Mouse (Mus musculus) 416B (cell line): ENCODE measurements at regions not wholly inside any gene's neighbourhood (a gene's known extent, or its start where the extent isn't known, plus 50 kb on each side); places are given as distances from the start of the nearest gene placed in this dataset.

Source experiments
- DNase-seq: peaks from one replicate; pipeline ENCODE4 v3.0.0; 2011; ENCODE audit warnings: low read depth

DNA sequence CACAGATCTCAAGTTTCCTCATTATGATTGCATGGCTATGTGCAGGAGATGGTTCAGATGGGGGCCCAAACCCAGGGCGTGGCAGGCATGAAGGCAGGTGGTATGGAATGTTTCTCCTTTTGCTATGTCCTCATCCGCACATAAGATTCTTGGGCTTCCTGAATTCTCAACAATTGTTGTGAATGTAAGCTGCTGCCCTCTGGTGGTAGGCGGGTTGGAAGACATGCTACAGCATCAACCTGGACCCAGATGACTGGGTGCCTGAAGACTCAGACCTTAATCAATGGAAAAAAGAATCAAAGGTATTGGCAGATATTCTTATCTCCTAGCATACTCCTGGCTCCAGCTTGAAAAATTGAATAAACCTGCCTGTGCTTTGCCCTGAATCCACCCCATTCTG lies 211.3 kb upstream of the Gm4985 start:
- peak; percentile 7 for DNase-seq

DNA sequence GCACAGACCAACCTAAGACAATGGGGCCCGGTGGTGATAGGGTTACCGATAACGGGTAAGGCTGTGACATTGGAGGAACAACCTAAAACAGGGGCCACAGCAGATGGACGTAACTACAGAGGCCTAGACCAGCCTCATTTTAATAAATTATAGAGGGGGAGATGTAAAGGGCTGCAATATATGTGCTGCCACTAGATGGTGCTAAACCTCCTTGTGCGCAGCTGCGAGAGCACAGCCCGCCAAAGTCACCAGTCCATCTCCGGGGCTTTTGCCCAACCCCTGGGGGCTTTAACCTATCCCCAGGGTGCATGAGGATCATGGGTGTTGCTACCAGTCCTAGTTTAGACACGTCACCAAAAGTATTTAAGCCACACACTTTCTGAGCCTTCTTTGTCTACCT lies 202.9 kb upstream of the Gm4985 start:
- DNase-seq, result peak; percentile 2

DNA sequence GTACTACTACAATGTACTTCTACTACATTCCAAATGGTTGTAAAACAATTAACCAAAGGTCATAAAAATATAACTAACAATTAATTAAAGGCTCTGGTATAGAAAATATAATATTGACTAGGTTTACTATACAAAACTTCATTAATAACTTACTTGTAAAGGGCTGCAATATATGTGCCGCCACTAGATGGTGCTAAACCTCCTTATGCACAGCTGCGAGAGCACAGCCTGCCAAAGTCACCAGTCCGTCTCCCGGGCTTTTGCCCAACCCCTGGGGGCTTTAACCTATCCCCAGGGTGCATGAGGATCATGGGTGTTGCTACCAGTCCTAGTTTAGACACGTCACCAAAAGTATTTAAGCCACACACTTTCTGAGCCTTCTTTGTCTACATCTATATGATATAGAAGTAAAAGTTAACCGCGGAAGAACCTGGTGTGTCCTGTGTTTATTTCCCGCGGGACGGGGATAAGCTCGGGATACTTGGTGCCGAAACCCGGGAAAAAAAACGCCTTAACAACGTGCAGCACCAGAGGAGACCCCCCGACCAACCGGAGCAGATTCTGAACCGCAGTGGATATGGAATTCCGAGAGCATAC lies 194.6 kb upstream of the Gm4985 start:
- DNase-seq, result peak; percentile 25
